Mouse (Mus musculus): ENCODE results near the gene Nav2. TPM values are rescaled to one million over a fixed set of nuclear protein-coding genes. Genes with fewer than 3 reads are reported as not detected.

Gene Nav2
- total and polyA plus RNA-seq, 3 experiments: under 0.01 TPM; not detected in 2

DNA sequence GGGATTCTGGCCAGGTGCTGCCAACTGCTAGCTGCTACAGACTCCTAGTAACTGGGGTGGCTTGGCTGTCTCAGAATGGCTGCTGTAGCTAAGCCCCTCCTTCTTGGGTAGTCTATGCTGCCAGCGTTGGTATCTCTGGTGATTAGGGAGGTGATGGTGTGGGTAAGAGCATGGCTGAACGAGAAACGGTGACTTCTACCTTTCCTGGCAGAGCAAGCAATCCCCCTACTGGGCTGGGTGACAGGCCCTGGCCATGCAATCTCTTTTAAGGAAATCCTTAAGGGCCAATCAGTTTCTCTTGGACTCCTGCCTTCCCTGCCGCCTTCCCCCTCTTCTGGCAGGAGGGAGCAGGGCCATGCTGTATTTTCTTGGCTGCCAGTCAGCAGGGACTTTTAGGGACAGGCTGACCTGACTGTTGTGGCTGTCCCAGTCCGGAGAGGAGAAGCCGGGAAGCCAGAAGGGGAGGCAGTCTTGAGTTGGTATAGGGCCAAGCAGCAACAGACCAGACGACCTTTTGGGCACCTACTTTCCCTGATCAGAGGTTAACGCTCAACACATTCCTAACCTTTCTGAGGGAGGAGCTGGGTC is 339.3 kb downstream of the Nav2 start:
- peaks cover 2% of the 10 kb centered on the region in 2 experiments; a peak in 2 of 4 replicates for H3K4me1 ChIP-seq (ENCODE audit: control insufficient read depth in 1 of 2, insufficient read depth in 2 of 2)
- no peaks in the 10 kb centered on the region for H3K36me3 ChIP-seq (replicated peaks in 1 of 2; ENCODE audit: control insufficient read depth in 1 of 2, insufficient read depth in 1 of 2, low read length in 1 of 2)
- peaks cover 83% of the 10 kb centered on the region for H3K27me3 ChIP-seq (replicated peaks)
- dilution Hi-C loops (cut with MboI; ENCODE audit: extremely low pct_ligation_motif_present, extremely low pct_unique_long_range_greater_than_20kb, low sequenced_read_pairs) (no loop called here), in situ Hi-C loops (cut with MboI; ENCODE audit: low pct_ligation_motif_present, low pct_unique_long_range_greater_than_20kb, low sequenced_read_pairs) (no loop called here)
- H3K4me2 ChIP-seq (ENCODE audit: insufficient read depth, low read depth, poor library complexity, severe bottlenecking): no peak overlapping the region
- H3K9me3 ChIP-seq (replicated peaks; ENCODE audit: low read length): peaks cover 16% of the 10 kb centered on the region
- H3K9ac ChIP-seq (ENCODE audit: insufficient read depth, low read depth): no peak overlapping the region
- TF ChIP-seq NRF1 (IDR thresholded peaks at IDR 0.05; ENCODE audit: low read depth, low read length): no peak
- no peak for TF ChIP-seq BHLHE40 (IDR thresholded peaks at IDR 0.05; ENCODE audit: low read depth, low read length)
- TF ChIP-seq KAT2A (IDR thresholded peaks at IDR 0.05; ENCODE audit: insufficient replicate concordance, low read length): no peak
- no peak for TF ChIP-seq JUND (conservative IDR thresholded peaks at IDR 0.05; ENCODE audit: low read depth, low read length)
- TF ChIP-seq NELFE (IDR thresholded peaks at IDR 0.05; ENCODE audit: low read depth, low read length): no peak
- TF ChIP-seq USF2 (conservative IDR thresholded peaks at IDR 0.05; ENCODE audit: low read depth, low read length): no peak
- no peak for TF ChIP-seq IRF4 (IDR thresholded peaks at IDR 0.05; ENCODE audit: low read depth, low read length)
- no peak for TF ChIP-seq ZNF384 (IDR thresholded peaks at IDR 0.05; ENCODE audit: low read depth, low read length)
- no peak for TF ChIP-seq SMC3 (IDR thresholded peaks at IDR 0.05; ENCODE audit: low read depth, low read length)
- TF ChIP-seq MEF2A (IDR thresholded peaks at IDR 0.05; ENCODE audit: borderline replicate concordance, low read depth, low read length): no peak
- TF ChIP-seq CHD1 (IDR thresholded peaks at IDR 0.05; ENCODE audit: low read depth, low read length): no peak
- TF ChIP-seq POLR2AphosphoS2 (IDR thresholded peaks at IDR 0.05; ENCODE audit: low read depth, low read length): no peak
- no peak for TF ChIP-seq RCOR1 (conservative IDR thresholded peaks at IDR 0.05; ENCODE audit: low read depth, low read length)
- no peak for TF ChIP-seq MAFK (IDR thresholded peaks at IDR 0.05; ENCODE audit: insufficient replicate concordance, low read length)
- TF ChIP-seq ZMIZ1 (IDR thresholded peaks at IDR 0.05; ENCODE audit: low read depth, low read length): no peak
- TF ChIP-seq TCF12 (IDR thresholded peaks at IDR 0.05; ENCODE audit: low read depth, low read length): no peak
- no peak for TF ChIP-seq ZC3H11A (IDR thresholded peaks at IDR 0.05; ENCODE audit: low read depth, low read length)
- TF ChIP-seq CHD2 (IDR thresholded peaks at IDR 0.05; ENCODE audit: low read length): no peak
- no peak overlapping the region for H3K27ac ChIP-seq (ENCODE audit: insufficient read depth, low read depth)
- H3K79me2 ChIP-seq (replicated peaks; ENCODE audit: control insufficient read depth, extremely low read depth, insufficient read depth, poor library complexity, severe bottlenecking): no peaks in the 10 kb centered on the region
- no peak overlapping the region for H3K4me3 ChIP-seq (replicated peaks in 1 of 3; ENCODE audit: low read depth in 2 of 3, low read length in 2 of 3, poor library complexity in 1 of 3)
- DNase-seq (ENCODE audit: extremely low read depth): no peak

DNA sequence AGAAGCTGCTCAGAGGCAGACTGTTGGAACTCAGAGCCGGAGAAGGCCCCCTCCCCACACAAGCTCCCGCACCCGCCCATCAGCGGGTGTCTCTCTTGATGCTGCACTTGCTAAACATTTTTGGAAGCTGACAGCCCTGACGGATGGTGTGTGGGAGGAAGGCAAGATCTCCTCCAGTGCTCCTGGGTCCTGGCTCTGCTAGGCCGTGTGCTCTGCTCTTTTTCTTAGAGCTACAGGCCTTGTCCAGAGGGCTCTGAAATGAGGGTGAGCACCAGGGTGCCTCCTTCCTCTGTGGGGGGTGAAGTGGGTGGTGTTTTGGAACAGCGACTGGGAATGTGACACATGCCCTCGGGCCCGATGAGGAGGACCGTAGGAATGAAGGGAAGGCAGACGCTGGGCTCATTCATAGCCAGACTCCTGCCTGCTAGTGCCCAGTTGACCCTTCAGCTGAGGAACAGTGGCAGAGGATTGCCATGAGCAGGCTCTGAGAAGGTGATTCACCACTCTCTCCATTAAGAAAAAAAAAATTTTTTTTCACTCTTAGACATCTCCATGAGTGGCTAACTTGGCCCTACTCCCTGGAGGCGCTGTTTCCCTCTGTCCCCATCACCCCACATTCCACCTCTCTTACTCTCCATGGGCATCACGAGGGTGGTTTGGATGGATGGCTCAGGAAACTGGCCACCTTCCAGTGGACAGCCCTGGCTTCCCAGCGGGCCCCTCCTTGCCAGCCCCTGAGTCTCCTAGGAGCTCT is 340.0 kb downstream of the Nav2 start:
- Histone ChIP-seq H3K4me3 (replicated peaks in 1 of 3; ENCODE audit: low read depth in 2 of 3, low read length in 2 of 3, poor library complexity in 1 of 3) (no peak overlapping the region), H3K9ac (ENCODE audit: insufficient read depth, low read depth) (no peak overlapping the region), H3K79me2 (replicated peaks; ENCODE audit: control insufficient read depth, extremely low read depth, insufficient read depth, poor library complexity, severe bottlenecking) (no peaks in the 10 kb centered on the region), H3K9me3 (replicated peaks; ENCODE audit: low read length) (peaks cover 16% of the 10 kb centered on the region), H3K27ac (ENCODE audit: insufficient read depth, low read depth) (no peak overlapping the region), H3K4me2 (ENCODE audit: insufficient read depth, low read depth, poor library complexity, severe bottlenecking) (no peak overlapping the region), H3K27me3 (replicated peaks) (peaks cover 76% of the 10 kb centered on the region), H3K4me1 (ENCODE audit: control insufficient read depth in 1 of 2, insufficient read depth in 2 of 2) (peaks cover 2% of the 10 kb centered on the region in 2 experiments; a peak in 2 of 4 replicates), H3K36me3 (replicated peaks in 1 of 2; ENCODE audit: control insufficient read depth in 1 of 2, insufficient read depth in 1 of 2, low read length in 1 of 2) (no peaks in the 10 kb centered on the region)
- in situ Hi-C loops (cut with MboI; ENCODE audit: low pct_ligation_motif_present, low pct_unique_long_range_greater_than_20kb, low sequenced_read_pairs) (no loop called here), dilution Hi-C loops (cut with MboI; ENCODE audit: extremely low pct_ligation_motif_present, extremely low pct_unique_long_range_greater_than_20kb, low sequenced_read_pairs) (no loop called here)
- no peak for DNase-seq (ENCODE audit: extremely low read depth)
- TF ChIP-seq CHD2 (IDR thresholded peaks at IDR 0.05; ENCODE audit: low read length) (no peak), JUND (conservative IDR thresholded peaks at IDR 0.05; ENCODE audit: low read depth, low read length) (no peak), POLR2A (IDR thresholded peaks at IDR 0.05; ENCODE audit: low read depth, low read length) (no peak), MAZ (IDR thresholded peaks at IDR 0.05; ENCODE audit: low read depth, low read length) (no peak), TCF12 (IDR thresholded peaks at IDR 0.05; ENCODE audit: low read depth, low read length) (no peak), CTCF (conservative IDR thresholded peaks at IDR 0.05 in 1 of 2, IDR thresholded peaks at IDR 0.05 in 1 of 2; ENCODE audit: low read depth in 2 of 2, low read length in 2 of 2) (no peak), MXI1 (IDR thresholded peaks at IDR 0.05; ENCODE audit: low read depth, low read length) (no peak), ZC3H11A (IDR thresholded peaks at IDR 0.05; ENCODE audit: low read depth, low read length) (no peak), KAT2A (IDR thresholded peaks at IDR 0.05; ENCODE audit: insufficient replicate concordance, low read length) (no peak), SMC3 (IDR thresholded peaks at IDR 0.05; ENCODE audit: low read depth, low read length) (no peak), JUN (IDR thresholded peaks at IDR 0.05; ENCODE audit: insufficient read depth, low read depth, low read length) (no peak)
